9 mouse cellular contexts compared by ENCODE assay signal in the genomic region with DNA sequence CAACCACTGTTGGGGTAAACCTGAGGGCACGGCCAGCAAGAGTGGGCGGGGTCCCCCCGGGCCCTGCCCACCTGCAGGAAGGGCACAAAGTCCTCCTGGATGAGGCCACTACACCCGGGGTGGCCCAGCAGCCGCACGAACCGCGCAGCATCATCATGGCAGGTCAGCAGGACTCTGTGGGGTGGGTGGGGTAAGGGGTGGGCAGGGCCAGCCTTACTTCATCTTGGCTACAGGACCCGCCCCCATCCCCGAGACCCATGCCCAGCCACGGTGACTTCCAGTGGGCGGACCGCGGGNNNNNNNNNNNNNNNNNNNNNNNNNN. TPM values are rescaled to one million over a fixed set of nuclear protein-coding genes. Genes with fewer than 3 reads are reported as not detected.
DNase-seq lines count a peak whose midpoint lies in the region; ATAC-seq lines count a peak whose summit lies in the region.
"Had no signal": no experiment of that assay in that cellular context is flagged by ENCODE, and none has a peak within 500 bp of the region (broad histone marks: within the 10 kb centered on the region; RNA-seq: fewer than 3 reads in every experiment).

No protein-coding gene starts in this region.

- peak; percentile 1 for DNase-seq in adrenal gland, postnatal 25 days
- DNase-seq in adrenal gland, adult 2 months: no peak
- DNase-seq in left cerebral cortex, adult 11 months (ENCODE audit: low spot score): peak; percentile 26
- no peak for DNase-seq in left cerebral cortex, postnatal 14 days (ENCODE audit: low spot score in 2 of 2)
- no peak for DNase-seq in urinary bladder, postnatal 14 days (ENCODE audit: low spot score)

- no peaks in the 10 kb centered on the region for H3K4me1 ChIP-seq in hindbrain, embryonic 13.5 days (replicated peaks)
- H3K4me1 ChIP-seq in midbrain, embryonic 12.5 days: no peaks in the 10 kb centered on the region

- no peak overlapping the region for H3K27ac ChIP-seq in hindbrain, embryonic 13.5 days
- H3K27ac ChIP-seq in midbrain, embryonic 12.5 days (replicated peaks): no peak overlapping the region

- H3K9ac ChIP-seq in hindbrain, embryonic 13.5 days: no peak overlapping the region
- no peak overlapping the region for H3K9ac ChIP-seq in midbrain, embryonic 12.5 days (replicated peaks)

- no peaks in the 10 kb centered on the region for H3K27me3 ChIP-seq in hindbrain, embryonic 13.5 days
- H3K27me3 ChIP-seq in midbrain, embryonic 12.5 days: no peaks in the 10 kb centered on the region

- 75% methylated on average over 14 of the region's 14 CpGs for WGBS in hindbrain, embryonic 13.5 days
- 68% methylated on average over 8 of the region's 14 CpGs for WGBS in midbrain, embryonic 12.5 days

- H3K4me2 ChIP-seq in hindbrain, embryonic 13.5 days: no peak overlapping the region
- H3K4me2 ChIP-seq in midbrain, embryonic 12.5 days (replicated peaks): no peak overlapping the region

- peaks cover 38% of the 10 kb centered on the region for H3K36me3 ChIP-seq in hindbrain, embryonic 13.5 days
- H3K36me3 ChIP-seq in midbrain, embryonic 12.5 days: peaks cover 37% of the 10 kb centered on the region

- intact Hi-C loops in left cerebral cortex, postnatal 14 days (cut with DNase I): no loop called here

- H3K9me3 ChIP-seq in hindbrain, embryonic 13.5 days: peaks cover 22% of the 10 kb centered on the region
- H3K9me3 ChIP-seq in midbrain, embryonic 12.5 days: peaks cover 33% of the 10 kb centered on the region

- no peak for ATAC-seq in hindbrain, embryonic 13.5 days (ENCODE audit: low FRiP score)
- no peak; the same call in 1 of the 2 replicates for ATAC-seq in midbrain, embryonic 12.5 days (ENCODE audit: low FRiP score, low read depth)
- no peak for ATAC-seq in erythroblast, adult 5-6 weeks (replicated peaks; ENCODE audit: low FRiP score, poor library complexity, severe bottlenecking)

- peak overlapping the region; percentile 12 for H3K4me3 ChIP-seq in hindbrain, embryonic 13.5 days
- H3K4me3 ChIP-seq in midbrain, embryonic 12.5 days: peak overlapping the region; percentile 0; the same call in 1 of the 2 replicates

RNA-seq across cellular contexts. Expression of gene Ppp2r3d, which starts 36.0 kb away (rescaled TPM):
- 101 and 138 TPM in 2 replicates for total RNA-seq in adrenal gland, postnatal 25 days (2021)
- 100 to 1,000 TPM in 1 of 2 experiments, 10 to 100 TPM in 1; 87.3 to 104 TPM for total RNA-seq in adrenal gland, adult 2 months (2021)
- 489 and 516 TPM in 2 replicates for polyA plus RNA-seq in adrenal gland, adult 2 months (2012; rRNA removed)
- total RNA-seq in left cerebral cortex, postnatal 14 days (2021): 10 to 100 TPM; 84.9 to 97.5 TPM
- 154 and 166 TPM in 2 replicates for polyA plus RNA-seq in hindbrain, embryonic 13.5 days (2015; fragmentation: Nextera tagmentation; extraction: Ambion mirVana)
- 195 and 201 TPM in 2 replicates for polyA plus RNA-seq in midbrain, embryonic 12.5 days (2016; fragmentation: Nextera tagmentation; extraction: Ambion mirVana)
- total RNA-seq in erythroblast, adult 5-6 weeks (2015; ENCODE audit: low replicate concordance): 1.5 and 12.7 TPM in 2 replicates
- total RNA-seq in erythroblast, adult 5-6 weeks (2017; ENCODE audit: low replicate concordance): 2.5 and 5.6 TPM in 2 replicates

RNA-seq across cellular contexts. Expression of gene Gm21836, which starts 52.9 kb away (rescaled TPM):
- total RNA-seq in adrenal gland, postnatal 25 days (2021): not detected in 2 replicates
- total RNA-seq in adrenal gland, adult 2 months (2021): not detected
- polyA plus RNA-seq in adrenal gland, adult 2 months (2012; rRNA removed): not detected in 2 replicates
- total RNA-seq in left cerebral cortex, postnatal 14 days (2021): not detected
- polyA plus RNA-seq in hindbrain, embryonic 13.5 days (2015; fragmentation: Nextera tagmentation; extraction: Ambion mirVana): not detected in 2 replicates
- polyA plus RNA-seq in midbrain, embryonic 12.5 days (2016; fragmentation: Nextera tagmentation; extraction: Ambion mirVana): not detected in 2 replicates
- not detected in 2 replicates for total RNA-seq in erythroblast, adult 5-6 weeks (2015; ENCODE audit: low replicate concordance)
- total RNA-seq in erythroblast, adult 5-6 weeks (2017; ENCODE audit: low replicate concordance): not detected in 2 replicates
- total RNA-seq: layer of hippocampus, postnatal 10 days had no signal

Comparison
In these comparisons a context has a peak if more than half of its experiments do, and no peak if none do; other contexts are left out.
1. DNase-seq: peak in adrenal gland, postnatal 25 days (single experiment) and left cerebral cortex, adult 11 months (single experiment); none in adrenal gland, adult 2 months (single experiment), left cerebral cortex, postnatal 14 days (0 of 2) and urinary bladder, postnatal 14 days (single experiment).